Mouse (Mus musculus): ENCODE data around the gene Frmd5. TPM values are rescaled to one million over a fixed set of nuclear protein-coding genes. Genes with fewer than 3 reads are reported as not detected.

Frmd5 gene
- polyA plus RNA-seq, 1 experiment: 1.4 TPM

- H3K36me3 ChIP-seq (ENCODE audit: control insufficient read depth, insufficient read depth, low read length): no peaks in the 10 kb centered on the region
Observed at GRCm38 (mm10) chr2:121724866-121725265, 82.0 kb downstream of the Frmd5 start.

GRCm38 (mm10) chr2:121723796-121724195, 83.1 kb downstream of the Frmd5 start:
- H3K36me3 ChIP-seq (ENCODE audit: control insufficient read depth, insufficient read depth, low read length): no peaks in the 10 kb centered on the region
- H3K4me3 ChIP-seq (ENCODE audit: low read depth, low read length): no peak overlapping the region
- TF ChIP-seq POLR2A (IDR thresholded peaks at IDR 0.05; ENCODE audit: low read depth, low read length): no peak
- TF ChIP-seq CTCF (IDR thresholded peaks at IDR 0.05; ENCODE audit: extremely low read depth, insufficient read length, insufficient replicate concordance, low read depth, low read length): no peak
- WGBS: 85% methylated on average over 8 of the region's 8 CpGs
- H3K27me3 ChIP-seq (ENCODE audit: control insufficient read depth, insufficient read depth, low read length): no peaks in the 10 kb centered on the region; the same call in 1 of the 2 replicates
- no peaks in the 10 kb centered on the region for H3K4me1 ChIP-seq (ENCODE audit: control insufficient read depth, insufficient read depth, insufficient read length, low read length)
- no peak overlapping the region for H3K27ac ChIP-seq (ENCODE audit: insufficient read depth, low read depth, low read length)

More at GRCm38 (mm10) chr2:121724866-121725265, 82.0 kb downstream of the Frmd5 start:
- TF ChIP-seq POLR2A (IDR thresholded peaks at IDR 0.05; ENCODE audit: low read depth, low read length) (no peak), CTCF (IDR thresholded peaks at IDR 0.05; ENCODE audit: extremely low read depth, insufficient read length, insufficient replicate concordance, low read depth, low read length) (no peak)
- no peak overlapping the region for H3K27ac ChIP-seq (ENCODE audit: insufficient read depth, low read depth, low read length)
- H3K27me3 ChIP-seq (ENCODE audit: control insufficient read depth, insufficient read depth, low read length): no peaks in the 10 kb centered on the region; the same call in 1 of the 2 replicates
- H3K4me3 ChIP-seq (ENCODE audit: low read depth, low read length): no peak overlapping the region
- no peaks in the 10 kb centered on the region for H3K4me1 ChIP-seq (ENCODE audit: control insufficient read depth, insufficient read depth, insufficient read length, low read length)
- WGBS: 73% methylated on average over 4 of the region's 4 CpGs

- Histone ChIP-seq H3K4me1 (ENCODE audit: control insufficient read depth, insufficient read depth, insufficient read length, low read length) (no peaks in the 10 kb centered on the region), H3K4me3 (ENCODE audit: low read depth, low read length) (no peak overlapping the region), H3K27me3 (ENCODE audit: control insufficient read depth, insufficient read depth, low read length) (no peaks in the 10 kb centered on the region), H3K27ac (ENCODE audit: insufficient read depth, low read depth, low read length) (no peak overlapping the region), H3K36me3 (ENCODE audit: control insufficient read depth, insufficient read depth, low read length) (no peaks in the 10 kb centered on the region)
- WGBS: 88% methylated on average over 6 of the region's 6 CpGs
- TF ChIP-seq POLR2A (IDR thresholded peaks at IDR 0.05; ENCODE audit: low read depth, low read length): no peak
- TF ChIP-seq CTCF (IDR thresholded peaks at IDR 0.05; ENCODE audit: extremely low read depth, insufficient read length, insufficient replicate concordance, low read depth, low read length): no peak
Observed at GRCm38 (mm10) chr2:121719000-121719399, 87.9 kb downstream of the Frmd5 start.

GRCm38 (mm10) chr2:121717133-121717532, 89.8 kb downstream of the Frmd5 start:
- H3K27me3 ChIP-seq (ENCODE audit: control insufficient read depth, insufficient read depth, low read length): no peaks in the 10 kb centered on the region
- TF ChIP-seq CTCF (IDR thresholded peaks at IDR 0.05; ENCODE audit: extremely low read depth, insufficient read length, insufficient replicate concordance, low read depth, low read length): no peak
- TF ChIP-seq POLR2A (IDR thresholded peaks at IDR 0.05; ENCODE audit: low read depth, low read length): no peak
- H3K27ac ChIP-seq (ENCODE audit: insufficient read depth, low read depth, low read length): no peak overlapping the region
- 73% methylated on average over 3 of the region's 3 CpGs for WGBS
- H3K36me3 ChIP-seq (ENCODE audit: control insufficient read depth, insufficient read depth, low read length): no peaks in the 10 kb centered on the region
- no peak overlapping the region for H3K4me3 ChIP-seq (ENCODE audit: low read depth, low read length)
- H3K4me1 ChIP-seq (ENCODE audit: control insufficient read depth, insufficient read depth, insufficient read length, low read length): no peaks in the 10 kb centered on the region

GRCm38 (mm10) chr2:121713567-121713966, 93.3 kb downstream of the Frmd5 start:
- Histone ChIP-seq H3K36me3 (ENCODE audit: control insufficient read depth, insufficient read depth, low read length) (no peaks in the 10 kb centered on the region), H3K4me3 (ENCODE audit: low read depth, low read length) (no peak overlapping the region), H3K27me3 (ENCODE audit: control insufficient read depth, insufficient read depth, low read length) (no peaks in the 10 kb centered on the region), H3K27ac (ENCODE audit: insufficient read depth, low read depth, low read length) (no peak overlapping the region), H3K4me1 (ENCODE audit: control insufficient read depth, insufficient read depth, insufficient read length, low read length) (no peaks in the 10 kb centered on the region)
- TF ChIP-seq POLR2A (IDR thresholded peaks at IDR 0.05; ENCODE audit: low read depth, low read length): no peak
- no peak for TF ChIP-seq CTCF (IDR thresholded peaks at IDR 0.05; ENCODE audit: extremely low read depth, insufficient read length, insufficient replicate concordance, low read depth, low read length)
- 83% methylated on average over 4 of the region's 4 CpGs for WGBS

- no peaks in the 10 kb centered on the region for H3K4me1 ChIP-seq (ENCODE audit: control insufficient read depth, insufficient read depth, insufficient read length, low read length)
- H3K27me3 ChIP-seq (ENCODE audit: control insufficient read depth, insufficient read depth, low read length): no peaks in the 10 kb centered on the region
- no peak for TF ChIP-seq CTCF (IDR thresholded peaks at IDR 0.05; ENCODE audit: extremely low read depth, insufficient read length, insufficient replicate concordance, low read depth, low read length)
- no peak for TF ChIP-seq POLR2A (IDR thresholded peaks at IDR 0.05; ENCODE audit: low read depth, low read length)
- no peak overlapping the region for H3K4me3 ChIP-seq (ENCODE audit: low read depth, low read length)
- no peak overlapping the region for H3K27ac ChIP-seq (ENCODE audit: insufficient read depth, low read depth, low read length)
- H3K36me3 ChIP-seq (ENCODE audit: control insufficient read depth, insufficient read depth, low read length): no peaks in the 10 kb centered on the region
- WGBS: 12% methylated on average over 9 of the region's 9 CpGs
Observed at GRCm38 (mm10) chr2:121711748-121712384, 95.0 kb downstream of the Frmd5 start.

GRCm38 (mm10) chr2:121709096-121709495, 97.8 kb downstream of the Frmd5 start:
- Histone ChIP-seq H3K27ac (ENCODE audit: insufficient read depth, low read depth, low read length) (no peak overlapping the region), H3K27me3 (ENCODE audit: control insufficient read depth, insufficient read depth, low read length) (no peaks in the 10 kb centered on the region), H3K36me3 (ENCODE audit: control insufficient read depth, insufficient read depth, low read length) (no peaks in the 10 kb centered on the region), H3K4me1 (ENCODE audit: control insufficient read depth, insufficient read depth, insufficient read length, low read length) (no peaks in the 10 kb centered on the region), H3K4me3 (ENCODE audit: low read depth, low read length) (no peak overlapping the region)
- WGBS: 81% methylated on average over 4 of the region's 4 CpGs
- no peak for TF ChIP-seq POLR2A (IDR thresholded peaks at IDR 0.05; ENCODE audit: low read depth, low read length)
- TF ChIP-seq CTCF (IDR thresholded peaks at IDR 0.05; ENCODE audit: extremely low read depth, insufficient read length, insufficient replicate concordance, low read depth, low read length): no peak
